In genomic region chr6:101376049-101376448, GRCm38 (mm10) we compare ENCODE assay signal across 9 mouse cellular contexts. TPM values are rescaled to one million over a fixed set of nuclear protein-coding genes. Genes with fewer than 3 reads are reported as not detected.
DNase-seq lines count a peak whose midpoint lies in the region; ATAC-seq and TF ChIP-seq lines count a peak whose summit lies in the region.
"Had no signal": no experiment of that assay in that cellular context is flagged by ENCODE, and none has a peak within 500 bp of the region (broad histone marks: within the 10 kb centered on the region; RNA-seq: fewer than 3 reads in every experiment).

No protein-coding gene starts in this region.

- no peaks in the 10 kb centered on the region for H3K27me3 ChIP-seq in heart, embryonic 16.5 days (ENCODE audit: control insufficient read depth, insufficient read depth, low read length)
- no peaks in the 10 kb centered on the region for H3K27me3 ChIP-seq in embryonic facial prominence, embryonic 12.5 days
- H3K27me3 ChIP-seq in hindbrain, postnatal 0 days (ENCODE audit: insufficient read depth, low read length): peaks cover 4% of the 10 kb centered on the region
- H3K27me3 ChIP-seq in midbrain, embryonic 12.5 days: peaks cover 42% of the 10 kb centered on the region
- H3K27me3 ChIP-seq: CH12.LX had no signal

- no peaks in the 10 kb centered on the region for H3K36me3 ChIP-seq in heart, embryonic 16.5 days (ENCODE audit: control insufficient read depth, insufficient read depth)
- H3K36me3 ChIP-seq in embryonic facial prominence, embryonic 12.5 days: 0 out of 2 replicates have a peak, but pooled peaks cover 7% of the 10 kb centered on the region
- no peaks in the 10 kb centered on the region for H3K36me3 ChIP-seq in hindbrain, postnatal 0 days (ENCODE audit: insufficient read depth, low read length)
- H3K36me3 ChIP-seq in midbrain, embryonic 12.5 days: no peaks in the 10 kb centered on the region

- WGBS in heart, embryonic 16.5 days: 26% methylated on average over 10 of the region's 10 CpGs
- 22% methylated on average over 10 of the region's 10 CpGs for WGBS in embryonic facial prominence, embryonic 12.5 days
- 35% methylated on average over 10 of the region's 10 CpGs for WGBS in hindbrain, postnatal 0 days
- 35% methylated on average over 10 of the region's 10 CpGs for WGBS in midbrain, embryonic 12.5 days

- peak overlapping the region; percentile 86 for H3K27ac ChIP-seq in heart, embryonic 16.5 days (ENCODE audit: low read length)
- peak overlapping the region; percentile 98 for H3K27ac ChIP-seq in embryonic facial prominence, embryonic 12.5 days
- H3K27ac ChIP-seq in hindbrain, postnatal 0 days: no peak overlapping the region
- H3K27ac ChIP-seq in midbrain, embryonic 12.5 days (replicated peaks): no peak overlapping the region

- H3K4me3 ChIP-seq in heart, embryonic 16.5 days (ENCODE audit: low read length): peak overlapping the region; percentile 64
- H3K4me3 ChIP-seq in embryonic facial prominence, embryonic 12.5 days: peak overlapping the region; percentile 85
- peak overlapping the region; percentile 53 for H3K4me3 ChIP-seq in hindbrain, postnatal 0 days (ENCODE audit: low read length)
- peak overlapping the region; percentile 66 for H3K4me3 ChIP-seq in midbrain, embryonic 12.5 days

- peak overlapping the region; percentile 87 for H3K4me2 ChIP-seq in heart, embryonic 16.5 days (ENCODE audit: low read depth, low read length)
- peak overlapping the region; percentile 84 for H3K4me2 ChIP-seq in embryonic facial prominence, embryonic 12.5 days (replicated peaks)
- peak overlapping the region; percentile 93 for H3K4me2 ChIP-seq in hindbrain, postnatal 0 days (ENCODE audit: low read depth, low read length)
- peak overlapping the region; percentile 100 for H3K4me2 ChIP-seq in midbrain, embryonic 12.5 days (replicated peaks)

- DNase-seq in heart, adult 11 months: no peak
- no peak for DNase-seq in hindbrain, postnatal 0 days (ENCODE audit: low spot score)
- DNase-seq in right cerebral cortex, postnatal 4 days: no peak
- DNase-seq in spleen, postnatal 4 days (ENCODE audit: low spot score in 2 of 2): no peak
- no peak for DNase-seq in adrenal gland, adult 2 months

- ATAC-seq in heart, embryonic 16.5 days (replicated peaks; ENCODE audit: extremely low read depth, insufficient read depth, low FRiP score): no peak
- no peak for ATAC-seq in embryonic facial prominence, embryonic 12.5 days (ENCODE audit: insufficient number of reproducible peaks, insufficient read depth, low FRiP score, low TSS enrichment)
- no peak for ATAC-seq in hindbrain, postnatal 0 days
- ATAC-seq in midbrain, embryonic 12.5 days (ENCODE audit: low FRiP score, low read depth): no peak

- no peak for TF ChIP-seq CTCF in hindbrain, postnatal 0 days (IDR thresholded peaks at IDR 0.05; ENCODE audit: low read depth)

- H3K9ac ChIP-seq in heart, embryonic 16.5 days (ENCODE audit: low read length): peak overlapping the region; percentile 77
- H3K9ac ChIP-seq in embryonic facial prominence, embryonic 12.5 days: peak overlapping the region; percentile 86
- no peak overlapping the region for H3K9ac ChIP-seq in hindbrain, postnatal 0 days (replicated peaks; ENCODE audit: low read length)
- peak overlapping the region; percentile 65; the same call in 1 of the 2 replicates for H3K9ac ChIP-seq in midbrain, embryonic 12.5 days (replicated peaks)

- H3K9me3 ChIP-seq in heart, embryonic 16.5 days (replicated peaks; ENCODE audit: control insufficient read depth, low read length): no peaks in the 10 kb centered on the region
- H3K9me3 ChIP-seq in embryonic facial prominence, embryonic 12.5 days: no peaks in the 10 kb centered on the region
- no peaks in the 10 kb centered on the region for H3K9me3 ChIP-seq in hindbrain, postnatal 0 days (ENCODE audit: low read length)
- H3K9me3 ChIP-seq in midbrain, embryonic 12.5 days: no peaks in the 10 kb centered on the region

- peaks cover 19% of the 10 kb centered on the region for H3K4me1 ChIP-seq in heart, embryonic 16.5 days (ENCODE audit: control insufficient read depth, insufficient read depth, low read length)
- H3K4me1 ChIP-seq in embryonic facial prominence, embryonic 12.5 days: peaks cover 40% of the 10 kb centered on the region
- peaks cover 4% of the 10 kb centered on the region; the same call in 1 of the 2 replicates for H3K4me1 ChIP-seq in hindbrain, postnatal 0 days (ENCODE audit: insufficient read depth, low read length)
- H3K4me1 ChIP-seq in midbrain, embryonic 12.5 days: peaks cover 28% of the 10 kb centered on the region

RNA-seq across cellular contexts. Expression of gene Pdzrn3, which starts 1.6 kb away (rescaled TPM):
- polyA plus RNA-seq in heart, embryonic 16.5 days (2015; fragmentation: Nextera tagmentation; extraction: Ambion mirVana): 13.1 and 14.5 TPM in 2 replicates
- 16.5 and 17.3 TPM in 2 replicates for polyA plus RNA-seq in embryonic facial prominence, embryonic 12.5 days (2016; fragmentation: Nextera tagmentation; extraction: Ambion mirVana)
- 35.3 and 37.1 TPM in 2 replicates for total RNA-seq in hindbrain, postnatal 0 days (2014; rRNA removed)
- polyA plus RNA-seq in hindbrain, postnatal 0 days (2015; fragmentation: Nextera tagmentation; extraction: Ambion mirVana): 10.6 and 11.2 TPM in 2 replicates
- 15.3 and 19.5 TPM in 2 replicates for polyA plus RNA-seq in midbrain, embryonic 12.5 days (2016; fragmentation: Nextera tagmentation; extraction: Ambion mirVana)
- total RNA-seq in adrenal gland, adult 2 months (2021): 10 to 100 TPM; 20.4 to 23.3 TPM
- polyA plus RNA-seq in adrenal gland, adult 2 months (2012; rRNA removed): 27.8 and 31.9 TPM in 2 replicates
- total RNA-seq: CH12.LX had no signal

Comparison
In these comparisons a context has a peak if more than half of its experiments do, and no peak if none do; other contexts are left out.
1. H3K27ac ChIP-seq: peak in heart, embryonic 16.5 days (single experiment) and embryonic facial prominence, embryonic 12.5 days (single experiment); none in hindbrain, postnatal 0 days (single experiment) and midbrain, embryonic 12.5 days (single experiment).
2. Peak in every context shown above with its lines, with median percentiles within 50 percentile points of each other: H3K4me2 ChIP-seq and H3K4me3 ChIP-seq.